Mouse (Mus musculus): ENCODE measurements around the gene Ovol2.

- TF ChIP-seq CTCF (IDR thresholded peaks at IDR 0.05) = no peak
- TF ChIP-seq EP300 (IDR thresholded peaks at IDR 0.05) = no peak
Observed at GRCm38 (mm10) chr2:144373063-144373462, 41.1 kb upstream of the Ovol2 start.
